Mouse (Mus musculus) c-Kit-positive CD71-positive TER-119-negative erythroid progenitor cells, embryonic 14.5 days (primary cell): ENCODE measurements around the gene Ier5.
A peak's percentile ranks its signal among the peaks of the same experiment; 100 is the strongest.

Experiments used
- DNase-seq: peaks from one replicate; pipeline ENCODE4 v3.0.0-alpha.2; 2013; ENCODE audit warnings: low read depth

Gene Ier5

GRCm38 (mm10) chr1:155053296-155053695, 46.1 kb downstream of the Ier5 start:
- DNase-seq, result no peak

DNA sequence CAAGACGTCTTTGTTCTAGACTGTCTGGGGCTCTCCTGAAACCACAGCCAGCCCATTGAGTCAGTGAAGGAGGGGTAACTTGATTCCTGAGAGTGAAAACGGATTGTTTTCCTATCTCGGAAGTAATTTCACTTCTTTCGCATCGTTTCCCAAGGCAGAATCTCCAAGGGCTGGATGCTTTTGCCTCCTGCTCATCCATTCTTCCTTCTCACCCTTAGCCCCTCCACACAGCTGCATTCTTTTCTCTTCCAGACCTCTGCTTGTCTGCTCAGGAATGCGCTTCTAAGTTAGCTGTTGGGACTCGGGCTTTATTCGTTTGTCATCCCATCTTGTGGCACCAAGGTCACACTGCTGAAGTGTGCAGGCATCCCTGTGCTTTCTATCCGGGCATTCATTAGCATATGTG, 46.7 kb downstream of the Ier5 start:
- no peak for DNase-seq

- no peak for DNase-seq
Observed at GRCm38 (mm10) chr1:155052131-155052760, 47.2 kb downstream of the Ier5 start.

DNA sequence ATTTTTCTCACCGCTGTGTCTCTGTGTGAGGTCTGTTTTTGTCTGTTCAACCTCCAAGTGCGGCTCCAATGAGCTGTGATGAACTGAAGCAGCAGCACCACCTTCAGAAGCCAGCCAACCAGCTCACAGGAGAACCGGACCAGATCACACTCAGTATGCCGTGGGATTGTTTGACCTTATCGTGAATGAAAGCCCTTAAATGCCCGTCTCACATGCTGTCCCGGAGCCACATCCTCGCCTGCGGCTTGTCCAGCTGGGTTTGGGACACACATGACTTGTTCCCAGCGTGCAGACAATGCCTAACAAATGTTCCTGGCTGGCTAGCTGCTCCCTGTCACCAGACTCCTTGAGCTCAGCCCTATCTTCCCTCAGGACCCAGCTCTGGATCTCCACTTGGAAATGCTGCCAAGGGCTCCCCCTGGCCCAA, 47.7 kb downstream of the Ier5 start:
- DNase-seq, result no peak

- no peak for DNase-seq
Observed at GRCm38 (mm10) chr1:155050897-155051592, 48.4 kb downstream of the Ier5 start.

- DNase-seq, result no peak
Observed at GRCm38 (mm10) chr1:155050174-155050573, 49.3 kb downstream of the Ier5 start.

DNA sequence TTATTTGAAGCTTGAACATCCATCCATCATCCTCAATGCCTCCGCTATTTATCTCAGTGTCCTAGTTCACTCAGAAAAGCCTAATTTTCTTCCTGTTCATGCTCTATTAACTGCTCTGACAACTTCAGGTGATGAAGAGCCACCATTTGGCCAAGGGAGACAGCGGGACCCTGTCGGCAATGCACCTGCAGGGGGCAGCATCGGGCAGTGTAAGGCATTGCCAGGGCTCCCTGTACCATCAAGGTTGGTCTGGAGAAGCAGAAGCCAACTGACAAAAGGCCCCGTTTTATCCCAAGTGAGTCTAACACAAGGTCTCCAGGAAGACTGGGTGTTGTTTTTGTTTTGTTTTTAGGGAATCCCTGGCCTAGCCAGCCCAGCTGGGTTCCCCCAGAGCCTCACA, 50.5 kb downstream of the Ier5 start:
- peak; percentile 74 for DNase-seq
